Mouse (Mus musculus): ENCODE measurements around the gene Kat2b. TPM values are rescaled to one million over a fixed set of nuclear protein-coding genes. Genes with fewer than 3 reads are reported as not detected.
"Not testable (repeated sequence)": the region's sequence is repeated elsewhere in the genome, so short reads cannot be mapped to it uniquely, and the experiment has no call there.

Kat2b gene
- polyA plus RNA-seq, 1 experiment = 31.5 TPM

DNA sequence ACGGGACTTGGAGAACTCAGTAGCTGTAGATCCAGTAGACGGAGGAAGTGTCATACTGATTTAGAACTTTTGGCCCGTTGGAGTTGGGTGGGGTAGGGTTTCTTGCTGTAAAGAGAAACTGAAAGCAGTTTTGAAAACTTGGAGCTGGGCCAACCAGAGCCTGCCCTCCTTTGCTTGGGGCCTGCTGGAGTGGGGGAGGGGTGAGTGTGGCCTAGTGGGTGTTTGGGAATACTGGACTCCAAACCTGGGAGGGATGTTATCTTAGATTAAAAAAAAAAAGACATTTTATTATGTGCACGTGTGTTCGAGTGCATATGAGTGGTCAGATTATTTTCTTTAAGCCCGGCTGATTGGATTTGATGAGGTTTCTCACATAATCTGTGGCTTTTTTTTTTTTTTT lies 3.2 kb downstream of the Kat2b start:
- DNase-seq (ENCODE audit: low spot score) = no peak

DNA sequence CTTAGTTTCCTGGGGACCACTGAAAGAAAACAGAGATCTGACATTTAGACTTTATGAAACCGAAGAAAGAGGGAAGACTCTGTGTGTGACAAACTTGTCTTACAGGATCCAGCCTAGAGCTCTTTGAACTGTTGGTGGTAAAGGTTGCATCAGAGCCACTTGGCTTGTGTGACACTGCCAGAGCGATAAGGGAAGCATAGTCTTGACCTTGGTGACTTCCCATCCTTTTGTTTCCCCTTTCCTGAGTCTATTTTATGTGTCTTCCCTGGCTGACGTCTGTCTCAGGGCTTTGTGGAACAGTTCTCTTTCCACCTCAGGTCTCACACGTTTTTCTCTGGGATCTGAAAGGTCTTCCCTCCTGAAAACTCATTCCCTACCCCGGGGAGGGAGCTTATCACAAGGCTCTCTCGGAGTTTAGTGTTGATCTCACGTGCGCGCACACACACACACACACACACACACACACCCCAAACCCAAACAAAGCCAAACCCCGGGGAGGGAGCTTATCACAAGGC lies 3.8 kb downstream of the Kat2b start:
- DNase-seq (ENCODE audit: low spot score) = no peak

- not testable (repeated sequence) for DNase-seq (ENCODE audit: low spot score)
Observed at GRCm38 (mm10) chr17:53570932-53571331, 4.3 kb downstream of the Kat2b start.

DNA sequence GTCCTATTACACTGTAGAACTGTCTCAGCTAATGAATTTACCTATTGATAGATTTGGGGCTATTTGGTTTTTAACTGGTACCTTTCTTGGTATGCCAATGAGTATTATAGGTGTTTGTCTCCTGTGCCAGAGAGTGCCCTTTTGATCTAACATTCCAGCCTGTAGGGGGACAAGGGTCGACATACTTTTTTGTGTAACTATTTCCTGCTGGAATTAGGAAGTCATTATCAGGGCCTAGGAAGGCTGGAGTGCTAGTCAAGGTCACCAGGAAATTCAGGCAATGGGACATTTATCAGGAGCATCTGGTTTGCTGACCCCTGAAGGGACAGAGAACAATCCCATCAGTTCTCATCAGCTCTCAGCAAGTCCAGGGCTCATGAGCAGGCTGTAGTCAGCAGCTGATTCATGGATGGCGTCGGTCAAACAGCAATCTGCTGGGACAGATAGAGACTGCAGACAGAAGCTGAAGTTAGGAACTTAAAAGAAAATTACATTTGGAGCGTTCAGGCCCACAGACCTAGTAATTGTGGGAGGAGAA lies 6.4 kb downstream of the Kat2b start:
- DNase-seq (ENCODE audit: low spot score) = no peak

DNA sequence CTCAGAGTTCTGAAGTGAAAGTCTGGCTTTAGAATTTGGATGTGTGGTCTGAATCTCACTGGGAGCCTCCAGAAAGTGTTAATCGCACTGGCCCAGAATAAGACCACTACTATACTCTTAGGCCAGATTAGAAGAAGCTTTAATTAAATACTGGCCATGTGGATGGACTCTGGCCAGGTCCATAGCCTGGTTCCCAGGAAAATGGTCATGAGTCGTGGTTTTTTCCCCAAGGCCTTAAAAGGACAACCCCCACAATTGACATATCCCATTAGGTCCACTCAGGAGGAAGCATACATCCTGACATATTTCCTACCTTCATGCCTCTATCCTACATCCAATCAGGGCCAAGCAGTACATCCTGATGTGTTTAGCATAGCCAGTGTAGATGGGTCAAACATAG lies 10.5 kb downstream of the Kat2b start:
- no peak for DNase-seq (ENCODE audit: low spot score)

DNA sequence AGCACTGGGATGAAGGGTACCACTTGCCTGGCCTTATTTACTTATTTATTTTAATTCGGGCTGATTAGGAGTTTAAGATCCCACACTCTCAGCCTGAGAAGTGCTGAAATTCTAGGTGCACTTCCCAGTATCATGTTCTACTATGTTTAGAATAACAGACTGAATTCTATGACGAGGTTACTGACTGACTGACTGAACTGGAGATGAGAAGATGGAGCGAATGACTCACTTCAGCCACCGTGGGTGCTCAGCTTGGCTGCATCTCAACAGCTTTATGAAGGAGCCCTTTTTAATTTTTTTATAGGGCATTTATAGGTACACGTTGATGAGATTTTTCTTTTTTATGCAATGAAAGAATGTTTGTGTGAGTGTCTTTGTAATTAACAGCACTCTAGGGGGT lies 11.1 kb downstream of the Kat2b start:
- DNase-seq (ENCODE audit: low spot score) = no peak

GRCm38 (mm10) chr17:53578249-53578648 lies 11.6 kb downstream of the Kat2b start:
- DNase-seq (ENCODE audit: low spot score) = no peak

DNA sequence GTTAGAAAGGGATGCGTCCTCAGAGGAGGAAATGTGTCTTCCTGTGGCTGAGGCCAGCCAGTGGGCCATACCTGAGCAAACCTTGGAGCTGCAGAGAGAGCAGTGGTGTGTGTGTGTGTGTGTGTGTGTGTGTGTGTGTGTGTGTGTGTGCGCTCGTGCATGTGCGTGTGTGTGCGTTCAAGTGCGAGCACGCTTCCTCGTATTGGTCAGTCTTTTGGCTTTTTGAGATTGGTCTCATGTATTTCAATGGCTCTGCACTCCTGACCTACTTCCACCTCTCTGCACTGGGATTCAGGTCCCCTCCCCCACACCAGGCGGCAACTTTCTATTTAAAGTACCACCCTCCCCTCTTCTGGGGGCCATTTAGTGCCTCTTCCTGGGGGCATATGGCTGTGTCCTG lies 12.1 kb downstream of the Kat2b start:
- DNase-seq (ENCODE audit: low spot score) = no peak

- no peak for DNase-seq (ENCODE audit: low spot score)
Observed at GRCm38 (mm10) chr17:53579612-53580011, 13.0 kb downstream of the Kat2b start.

DNA sequence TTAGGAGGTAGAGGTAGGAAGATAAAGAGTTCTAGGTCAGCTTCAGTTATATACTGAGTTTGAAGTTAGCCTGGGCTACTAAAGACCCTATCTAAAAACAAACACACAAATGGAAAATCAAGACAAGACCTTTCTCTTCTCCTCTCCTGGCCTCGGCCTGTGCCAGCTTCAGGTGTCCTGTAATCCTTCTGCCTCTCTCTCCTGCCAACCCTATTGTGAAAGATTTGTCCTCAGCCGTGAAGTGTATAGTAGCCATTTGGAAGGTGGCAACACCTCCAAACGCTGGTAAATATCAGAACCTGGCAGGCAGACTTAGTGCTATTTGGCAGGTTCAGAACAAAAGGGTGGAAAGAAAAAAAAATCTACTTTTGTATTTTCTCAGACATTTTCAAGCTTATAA lies 13.6 kb downstream of the Kat2b start:
- no peak for DNase-seq (ENCODE audit: low spot score)

GRCm38 (mm10) chr17:53582026-53582585 lies 15.4 kb downstream of the Kat2b start:
- DNase-seq (ENCODE audit: low spot score) = no peak

- DNase-seq (ENCODE audit: low spot score) = no peak
Observed at GRCm38 (mm10) chr17:53582805-53583204, 16.1 kb downstream of the Kat2b start.

- DNase-seq (ENCODE audit: low spot score) = no peak
Observed at GRCm38 (mm10) chr17:53583846-53584579, 17.4 kb downstream of the Kat2b start.

DNA sequence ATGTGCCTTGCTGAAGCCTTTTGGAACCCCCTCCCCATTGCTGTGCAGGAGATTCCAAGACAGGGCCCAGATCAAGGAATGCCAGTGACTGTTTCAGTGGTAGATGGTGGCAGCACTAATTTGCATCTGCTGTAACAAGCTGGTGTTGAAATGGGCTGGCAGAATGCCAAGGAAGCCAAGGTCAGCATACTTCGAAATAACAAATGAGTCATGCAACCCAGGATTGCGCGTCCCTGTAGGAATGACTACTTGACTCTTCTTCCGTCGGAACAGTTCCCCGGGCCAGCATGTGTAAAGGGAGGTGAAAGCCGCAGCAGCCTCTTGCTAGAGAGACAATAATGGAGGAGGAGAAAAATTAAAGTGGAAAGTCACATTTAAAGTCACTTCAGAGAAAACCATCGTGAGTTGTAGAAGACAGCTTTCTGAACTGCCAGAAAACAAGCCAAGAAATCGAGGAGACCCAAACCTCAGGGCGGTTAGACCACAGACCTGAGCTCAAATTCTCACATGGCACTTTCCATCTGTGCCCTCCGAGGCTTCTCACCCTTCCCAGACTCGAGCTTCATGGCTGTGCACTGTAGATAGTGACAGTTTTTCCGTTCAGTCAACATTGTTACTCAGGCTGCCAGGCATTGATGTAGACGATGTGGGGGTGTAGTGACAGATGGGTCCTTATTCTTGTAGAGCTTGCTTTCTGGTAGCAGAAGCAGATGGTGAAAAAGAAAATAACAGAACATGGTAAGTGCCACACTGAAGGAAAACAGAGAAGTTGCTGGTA lies 20.6 kb downstream of the Kat2b start:
- DNase-seq (ENCODE audit: low spot score) = peak; percentile 64

DNA sequence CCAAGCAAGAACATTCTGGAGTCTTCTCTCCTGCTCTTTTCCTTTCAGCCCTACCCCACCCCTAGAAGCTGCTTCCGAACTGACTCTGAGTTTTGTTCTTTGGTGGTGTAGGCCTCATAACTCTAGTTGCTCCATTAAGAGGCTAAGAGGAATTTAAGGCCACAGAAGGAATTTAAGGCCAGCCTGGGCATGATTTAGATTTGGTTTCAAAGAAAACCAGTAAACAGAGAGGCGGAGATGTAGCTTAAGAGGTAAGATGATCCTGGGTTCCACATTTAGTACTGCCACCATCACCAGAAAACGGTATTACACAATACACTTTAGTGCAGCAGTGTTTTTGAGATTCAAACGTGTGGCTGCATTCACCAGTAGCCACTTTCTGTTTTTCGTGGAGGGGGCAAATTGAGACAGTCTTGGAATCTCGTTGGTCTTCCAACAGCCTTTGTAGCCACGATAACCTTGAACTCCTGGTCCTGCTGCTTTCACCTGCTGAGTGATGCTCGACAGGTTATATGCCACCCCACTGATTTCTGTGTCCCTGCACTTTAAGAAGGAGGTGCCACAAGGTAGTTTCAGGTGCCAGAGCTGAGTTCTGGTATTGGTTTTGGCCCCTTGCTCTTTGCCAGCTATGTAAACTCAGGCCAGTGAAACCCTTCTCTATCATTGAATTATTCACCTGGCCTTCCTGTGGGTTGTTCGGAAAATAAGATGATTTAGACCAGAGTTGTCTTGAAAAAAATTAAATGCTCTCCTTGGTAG lies 21.6 kb downstream of the Kat2b start:
- DNase-seq (ENCODE audit: low spot score) = no peak

- no peak for DNase-seq (ENCODE audit: low spot score)
Observed at GRCm38 (mm10) chr17:53590110-53590509, 23.4 kb downstream of the Kat2b start.

GRCm38 (mm10) chr17:53591910-53592309 lies 25.2 kb downstream of the Kat2b start:
- DNase-seq (ENCODE audit: low spot score) = no peak

DNA sequence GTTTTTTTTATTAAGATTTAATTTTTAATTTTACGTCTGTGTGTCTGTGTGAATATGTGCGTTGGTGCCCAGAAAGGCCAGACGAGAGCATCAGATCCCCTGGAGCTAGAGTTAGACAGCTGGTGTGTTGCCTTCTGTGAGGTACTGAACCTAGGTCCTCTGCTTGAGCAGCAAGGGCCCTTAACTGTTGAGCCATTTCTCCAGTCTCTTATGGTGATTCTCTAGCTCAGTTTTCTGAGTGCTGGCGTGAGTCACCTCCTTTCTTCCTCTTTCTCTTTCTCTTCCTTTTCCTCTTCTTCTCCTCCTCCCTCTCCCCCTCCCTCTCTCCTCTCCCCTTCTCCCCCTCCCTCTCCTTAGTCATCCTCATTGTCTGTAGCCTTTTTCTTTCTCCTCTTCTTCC lies 27.9 kb downstream of the Kat2b start:
- no peak for DNase-seq (ENCODE audit: low spot score)

DNA sequence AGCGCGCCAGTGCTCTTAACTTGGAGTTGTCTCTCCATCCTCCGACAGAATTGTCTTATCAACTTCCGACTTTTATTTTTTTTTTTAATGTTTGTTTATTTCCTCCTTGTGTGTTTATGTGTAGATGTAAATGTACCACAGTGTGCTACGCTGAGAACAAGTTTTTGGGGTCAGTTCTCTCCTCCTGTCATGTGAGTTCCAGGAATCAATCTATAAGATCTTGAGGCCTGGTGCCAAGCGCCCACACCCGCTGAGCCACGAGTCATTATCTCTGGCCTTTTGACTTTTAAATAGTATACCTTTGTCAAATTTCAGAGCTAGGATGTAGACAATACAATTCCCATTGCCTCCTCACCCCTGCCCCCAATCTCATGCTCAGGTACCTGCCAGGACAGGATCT lies 28.9 kb downstream of the Kat2b start:
- DNase-seq (ENCODE audit: low spot score) = no peak

DNA sequence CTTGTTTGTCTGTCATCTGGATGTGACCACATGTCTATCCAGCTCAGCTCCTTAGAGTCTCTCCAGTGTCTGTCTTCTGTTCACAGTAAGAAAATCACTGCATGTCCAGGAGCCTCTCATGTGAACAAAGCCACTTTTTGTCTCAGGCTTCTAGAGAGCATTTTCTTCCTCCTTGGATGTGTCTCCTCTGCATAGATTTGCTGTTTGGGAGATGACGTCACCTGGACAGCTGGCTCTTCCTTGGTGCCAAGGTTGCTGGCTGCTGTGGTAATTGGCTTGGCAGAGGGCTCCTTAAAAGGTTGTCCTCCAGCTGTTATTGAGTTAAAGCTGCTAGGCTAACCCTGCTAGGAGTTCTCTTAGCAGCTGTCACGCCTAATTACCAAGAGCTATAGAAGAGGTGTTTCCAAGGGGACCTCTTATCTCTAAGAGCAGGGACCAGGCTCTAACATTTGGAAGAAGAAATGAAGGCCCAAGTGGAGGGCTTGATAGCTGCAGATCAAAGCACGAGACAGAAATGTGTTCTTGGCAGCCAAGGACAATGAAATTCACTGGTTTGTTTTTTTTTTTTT lies 29.7 kb downstream of the Kat2b start:
- no peak for DNase-seq (ENCODE audit: low spot score)
